Mouse (Mus musculus) CH12.LX (cell line): ENCODE results near the gene Nfatc2. TPM values are rescaled to one million over a fixed set of nuclear protein-coding genes. Genes with fewer than 3 reads are reported as not detected.

Experiments
- DNase-seq: peaks from one replicate; pipeline ENCODE4 v3.0.0-alpha.2; 2013; ENCODE audit errors: extremely low read depth
- H3K27ac ChIP-seq: 2 replicates; pipeline ENCODE4 v1.5.1; 2012; ENCODE audit warnings: low read depth, mild to moderate bottlenecking, control low read depth, moderate library complexity; ENCODE audit not compliant: insufficient read depth
- H3K27me3 ChIP-seq: replicated peaks from 2 replicates; pipeline ENCODE3; 2012; ENCODE audit warnings: inconsistent platforms
- H3K36me3 ChIP-seq, 2 experiments: replicated peaks in 1 of 2; 2 replicates each; pipeline versions ENCODE3 to v1.6.1; 2012; ENCODE audit warnings: inconsistent platforms in 1 of 2, low read length in 1 of 2, mild to moderate bottlenecking in 1 of 2, mixed read lengths in 1 of 2, moderate library complexity in 1 of 2; ENCODE audit not compliant: control insufficient read depth in 1 of 2, insufficient read depth in 1 of 2
- H3K4me1 ChIP-seq, 2 experiments: 2 replicates each; pipeline ENCODE4 v1.6.1; 2012; ENCODE audit warnings: inconsistent platforms in 1 of 2, moderate library complexity in 1 of 2; ENCODE audit not compliant: insufficient read depth in 2 of 2, control insufficient read depth in 1 of 2
- H3K4me2 ChIP-seq: 2 replicates; pipeline ENCODE4 v1.6.1; 2012; ENCODE audit warnings: low read depth, mild to moderate bottlenecking, control low read depth; ENCODE audit not compliant: poor library complexity, insufficient read depth, severe bottlenecking
- H3K4me3 ChIP-seq, 3 experiments: fragments of 150-350 bp in 1 of 3; sonication (generic) in 1 of 3; replicated peaks in 1 of 3; 2 replicates each; pipeline versions ENCODE3 to v1.5.1; 2011 to 2012; ENCODE audit warnings: low read depth in 2 of 3, low read length in 2 of 3, mild to moderate bottlenecking in 2 of 3, moderate library complexity in 2 of 3, control low read depth in 1 of 3, improper control_type of control experiment in 1 of 3, inconsistent platforms in 1 of 3, mixed read lengths in 1 of 3; ENCODE audit not compliant: poor library complexity in 1 of 3
- H3K79me2 ChIP-seq: replicated peaks from 2 replicates; pipeline ENCODE4 v1.6.1; 2012; ENCODE audit warnings: mild to moderate bottlenecking, moderate library complexity; ENCODE audit not compliant: control insufficient read depth, poor library complexity, insufficient read depth, severe bottlenecking; ENCODE audit errors: extremely low read depth
- H3K9ac ChIP-seq: 2 replicates; pipeline ENCODE4 v1.6.1; 2012; ENCODE audit warnings: low read depth, mild to moderate bottlenecking, control low read depth, moderate library complexity; ENCODE audit not compliant: insufficient read depth
- H3K9me3 ChIP-seq: replicated peaks from 2 replicates; pipeline ENCODE3; 2012; ENCODE audit warnings: low read length, inconsistent platforms, mixed read lengths
- BHLHE40 ChIP-seq: IDR thresholded peaks from 2 replicates; pipeline ENCODE4 v1.6.1; 2011; ENCODE audit warnings: mild to moderate bottlenecking, low read depth, low read length, improper control_type of control experiment
- CHD1 ChIP-seq: IDR thresholded peaks from 2 replicates; pipeline ENCODE4 v1.6.1; 2012; ENCODE audit warnings: low read depth, low read length, improper control_type of control experiment, inconsistent platforms
- CHD2 ChIP-seq: IDR thresholded peaks from 2 replicates; pipeline ENCODE4 v1.6.1; 2011; ENCODE audit warnings: low read length, improper control_type of control experiment
- CTCF ChIP-seq, 2 experiments: IDR thresholded peaks in 1 of 2; conservative IDR thresholded peaks in 1 of 2; 2 replicates each; pipeline ENCODE4 v1.5.1; 2011 to 2012; ENCODE audit warnings: low read depth in 2 of 2, low read length in 2 of 2, improper control_type of control experiment in 1 of 2, inconsistent platforms in 1 of 2, mild to moderate bottlenecking in 1 of 2, moderate library complexity in 1 of 2
- E2F4 ChIP-seq: IDR thresholded peaks from 2 replicates; pipeline ENCODE4 v1.6.1; 2011; ENCODE audit warnings: low read depth, low read length, improper control_type of control experiment; ENCODE audit not compliant: insufficient replicate concordance
- ELF1 ChIP-seq: IDR thresholded peaks from 2 replicates; pipeline ENCODE4 v1.6.1; 2014; ENCODE audit warnings: low read depth, mild to moderate bottlenecking, inconsistent platforms, low read length, improper control_type of control experiment
- EP300 ChIP-seq: IDR thresholded peaks from 2 replicates; pipeline ENCODE4 v1.6.1; 2011; ENCODE audit warnings: low read length, improper control_type of control experiment
- ETS1 ChIP-seq: conservative IDR thresholded peaks from 2 replicates; pipeline ENCODE4 v1.6.1; 2012; ENCODE audit warnings: low read depth, mild to moderate bottlenecking, inconsistent platforms, low read length, improper control_type of control experiment, moderate library complexity
- GABPA ChIP-seq: IDR thresholded peaks from 2 replicates; pipeline ENCODE4 v1.6.1; 2012; ENCODE audit warnings: low read depth, low read length, improper control_type of control experiment, inconsistent platforms; ENCODE audit not compliant: insufficient replicate concordance
- HCFC1 ChIP-seq: IDR thresholded peaks from 2 replicates; pipeline ENCODE4 v1.6.1; 2012; ENCODE audit warnings: low read depth, mild to moderate bottlenecking, inconsistent platforms, low read length, improper control_type of control experiment
- IRF4 ChIP-seq: IDR thresholded peaks from 2 replicates; pipeline ENCODE4 v1.6.1; 2014; ENCODE audit warnings: low read depth, mild to moderate bottlenecking, inconsistent platforms, low read length, improper control_type of control experiment
- JUN ChIP-seq: IDR thresholded peaks from 2 replicates; pipeline ENCODE4 v1.6.1; 2011; ENCODE audit warnings: low read depth, mild to moderate bottlenecking, low read length, improper control_type of control experiment, moderate library complexity; ENCODE audit not compliant: insufficient read depth
- JUND ChIP-seq: conservative IDR thresholded peaks from 2 replicates; pipeline ENCODE4 v1.6.1; 2011; ENCODE audit warnings: low read depth, low read length, improper control_type of control experiment
- MAX ChIP-seq: IDR thresholded peaks from 2 replicates; pipeline ENCODE4 v1.6.1; 2011; ENCODE audit warnings: low read length, improper control_type of control experiment
- MEF2A ChIP-seq: IDR thresholded peaks from 2 replicates; pipeline ENCODE4 v1.6.1; 2014; ENCODE audit warnings: low read depth, mild to moderate bottlenecking, inconsistent platforms, low read length, improper control_type of control experiment, borderline replicate concordance
- MXI1 ChIP-seq: IDR thresholded peaks from 2 replicates; pipeline ENCODE4 v1.6.1; 2011; ENCODE audit warnings: mild to moderate bottlenecking, low read depth, low read length, improper control_type of control experiment
- MYC ChIP-seq: IDR thresholded peaks from 2 replicates; pipeline ENCODE4 v1.6.1; 2011; ENCODE audit warnings: low read depth, mild to moderate bottlenecking, improper control_type of control experiment, low read length
- NELFE ChIP-seq: IDR thresholded peaks from 2 replicates; pipeline ENCODE4 v1.6.1; 2011; ENCODE audit warnings: low read depth, low read length, improper control_type of control experiment
- PAX5 ChIP-seq: IDR thresholded peaks from 2 replicates; pipeline ENCODE4 v1.6.1; 2012; ENCODE audit warnings: low read length, inconsistent platforms, mixed read lengths
- POLR2A ChIP-seq: IDR thresholded peaks from 2 replicates; pipeline ENCODE4 v1.6.1; 2011; ENCODE audit warnings: low read depth, mild to moderate bottlenecking, improper control_type of control experiment, low read length
- POLR2AphosphoS2 ChIP-seq: IDR thresholded peaks from 2 replicates; pipeline ENCODE4 v1.6.1; 2011; ENCODE audit warnings: low read depth, low read length, improper control_type of control experiment
- SIN3A ChIP-seq: IDR thresholded peaks from 2 replicates; pipeline ENCODE4 v1.6.1; 2012; ENCODE audit warnings: low read length, improper control_type of control experiment, inconsistent platforms
- SMC3 ChIP-seq: IDR thresholded peaks from 2 replicates; pipeline ENCODE4 v1.6.1; 2011; ENCODE audit warnings: low read depth, low read length, improper control_type of control experiment
- TBP ChIP-seq: conservative IDR thresholded peaks from 2 replicates; pipeline ENCODE4 v1.6.1; 2011; ENCODE audit warnings: low read depth, low read length, improper control_type of control experiment
- TCF12 ChIP-seq: IDR thresholded peaks from 2 replicates; pipeline ENCODE4 v1.6.1; 2014; ENCODE audit warnings: low read depth, mild to moderate bottlenecking, inconsistent platforms, low read length, improper control_type of control experiment
- UBTF ChIP-seq: IDR thresholded peaks from 2 replicates; pipeline ENCODE4 v1.6.1; 2012; ENCODE audit warnings: low read depth, mild to moderate bottlenecking, inconsistent platforms, low read length, improper control_type of control experiment, moderate library complexity
- USF1 ChIP-seq: IDR thresholded peaks from 2 replicates; pipeline ENCODE4 v1.6.1; 2014; ENCODE audit warnings: low read depth, mild to moderate bottlenecking, inconsistent platforms, low read length, improper control_type of control experiment
- USF2 ChIP-seq: conservative IDR thresholded peaks from 2 replicates; pipeline ENCODE4 v1.6.1; 2011; ENCODE audit warnings: low read depth, low read length, improper control_type of control experiment
- ZC3H11A ChIP-seq: IDR thresholded peaks from 2 replicates; pipeline ENCODE4 v1.6.1; 2012; ENCODE audit warnings: low read depth, mild to moderate bottlenecking, inconsistent platforms, low read length, improper control_type of control experiment
- ZKSCAN1 ChIP-seq: IDR thresholded peaks from 2 replicates; pipeline ENCODE4 v1.6.1; 2012; ENCODE audit warnings: low read depth, inconsistent platforms, low read length, improper control_type of control experiment, borderline replicate concordance
- ZMIZ1 ChIP-seq: IDR thresholded peaks from 2 replicates; pipeline ENCODE4 v1.6.1; 2012; ENCODE audit warnings: low read depth, mild to moderate bottlenecking, inconsistent platforms, low read length, improper control_type of control experiment
- dilution Hi-C: fragments of 300-500 bp; cut with MboI; formaldehyde crosslinking; loops from 2 replicates; pipeline ENCODE4 v1.14.3; 2020; ENCODE audit warnings: low sequenced_read_pairs; ENCODE audit not compliant: extremely low pct_unique_long_range_greater_than_20kb, extremely low pct_ligation_motif_present
- in situ Hi-C: fragments of 300-500 bp; cut with MboI; formaldehyde crosslinking; loops from 3 replicates; pipeline ENCODE4 v1.14.3; 2019; ENCODE audit warnings: low sequenced_read_pairs, low pct_ligation_motif_present, low pct_unique_long_range_greater_than_20kb, mixed read lengths
- polyA plus RNA-seq: library from polyadenylated mRNA; unstranded; fragments of >175 nt; gene quantifications from 2 replicates; pipeline ENCODE4 v1.2.1, GENCODE M21; 2012; ENCODE audit warnings: low read depth; ENCODE audit not compliant: insufficient read length
- total RNA-seq, 2 experiments: library from RNA; depleted of rRNA; stranded (reverse); fragments of 300-350 nt in 1 of 2; fragments of >200 nt in 1 of 2; gene quantifications; 2 replicates each; pipeline ENCODE4 v1.2.3; 2012 to 2014

The Nfatc2 gene
- total and polyA plus RNA-seq, 3 experiments = 1.8 to 4.8 (median 3.6) TPM

DNA sequence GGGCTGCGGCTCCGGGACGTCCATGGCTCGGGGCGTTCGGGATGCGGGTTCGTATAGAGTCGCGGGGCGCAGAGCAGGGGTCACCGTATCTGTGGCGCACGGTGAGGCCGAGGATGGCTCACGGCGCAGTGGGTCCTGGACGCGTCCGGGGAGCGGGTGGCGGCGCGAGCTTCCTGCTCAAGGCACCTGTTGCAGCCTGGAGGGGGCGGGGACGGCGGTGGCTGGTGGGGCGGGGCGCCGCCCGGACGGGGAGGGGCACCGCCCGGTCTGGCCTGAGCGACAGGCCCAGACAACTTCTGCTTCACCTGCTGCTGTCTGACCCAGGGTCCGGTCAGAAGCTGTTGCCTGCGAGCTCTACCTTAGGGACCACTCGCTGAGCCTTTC lies 11.3 kb downstream of the Nfatc2 start:
- TF ChIP-seq ZMIZ1 (peak; percentile 45; the same call in 1 of the 2 replicates), ZKSCAN1 (no peak), SMC3 (no peak), PAX5 (no peak), CHD2 (no peak), HCFC1 (no peak), TBP (no peak), USF2 (no peak), ETS1 (no peak), TCF12 (peak; percentile 42; the same call in 1 of the 2 replicates), JUND (no peak), CHD1 (no peak), POLR2A (peak; percentile 75), E2F4 (no peak), JUN (no peak), UBTF (peak; percentile 21; the same call in 1 of the 2 replicates), ZC3H11A (no peak), EP300 (no peak), MYC (no peak), MAX (no peak), GABPA (no peak), SIN3A (no peak), MEF2A (no peak), NELFE (peak; percentile 48), IRF4 (no peak), ELF1 (no peak), USF1 (no peak), MXI1 (no peak), CTCF (conservative IDR thresholded peaks at IDR 0.05 in 1 of 2, IDR thresholded peaks at IDR 0.05 in 1 of 2; ENCODE audit: low read depth in 2 of 2, low read length in 2 of 2) (no peak), BHLHE40 (no peak), POLR2AphosphoS2 (no peak)
- TF ChIP-seq, all 38 proteins: peak for 5
- Histone ChIP-seq H3K9me3 (no peaks in the 10 kb centered on the region), H3K27me3 (no peaks in the 10 kb centered on the region), H3K4me3 (peak overlapping the region; percentile 69 to 74 (median 69)), H3K27ac (peak overlapping the region; percentile 54), H3K36me3 (peaks cover 0 to 20% of the 10 kb centered on the region in 2 experiments), H3K79me2 (peaks cover 4% of the 10 kb centered on the region; the same call in 1 of the 2 replicates), H3K9ac (peak overlapping the region; percentile 53), H3K4me2 (peak overlapping the region; percentile 79; the same call in 1 of the 2 replicates), H3K4me1 (peaks cover 13 to 56% of the 10 kb centered on the region in 2 experiments)
- peak; percentile 70 for DNase-seq
- in situ Hi-C loops = loop anchor here (5.0 kb wide), 1 partner anchor 118 kb away; no protein-coding TSS in a partner anchor
- dilution Hi-C loops = no loop called here
